Mouse (Mus musculus) stomach, postnatal 0 days (tissue): ENCODE results near the gene Slc16a9. TPM values are rescaled to one million over a fixed set of nuclear protein-coding genes. Genes with fewer than 3 reads are reported as not detected.

Experiments
- ATAC-seq: fragments of 200-750 bp; cut with Nextera tagmentation; 2 replicates; pipeline ENCODE4 v1.8.0; 2017; ENCODE audit not compliant: low FRiP score, low TSS enrichment
- DNase-seq: peaks from one replicate; pipeline ENCODE4 v3.0.0-alpha.2; 2016; ENCODE audit warnings: low spot score
- H3K27ac ChIP-seq: fragments of 300-500 bp; sonication (generic); replicated peaks from 2 replicates; pipeline ENCODE4 v1.5.1; 2014; ENCODE audit warnings: mild to moderate bottlenecking, control low read depth
- H3K27me3 ChIP-seq: fragments of 300-500 bp; sonication (generic); 2 replicates; pipeline ENCODE4 v1.6.1; 2014; ENCODE audit warnings: low read length; ENCODE audit not compliant: control insufficient read depth, insufficient read depth
- H3K36me3 ChIP-seq: fragments of 300-500 bp; sonication (generic); 2 replicates; pipeline ENCODE4 v1.6.1; 2014; ENCODE audit warnings: low read length, mixed read lengths; ENCODE audit not compliant: control insufficient read depth, insufficient read depth
- H3K4me1 ChIP-seq: fragments of 300-500 bp; sonication (generic); replicated peaks from 2 replicates; pipeline ENCODE4 v1.6.1; 2014; ENCODE audit warnings: antibody characterized with exemption; ENCODE audit not compliant: control insufficient read depth, insufficient read depth
- H3K4me2 ChIP-seq: fragments of 300-500 bp; sonication (generic); replicated peaks from 2 replicates; pipeline ENCODE4 v1.6.1; 2014; ENCODE audit warnings: low read depth, mild to moderate bottlenecking, control low read depth, moderate library complexity
- H3K4me3 ChIP-seq: fragments of 300-500 bp; sonication (generic); 2 replicates; pipeline ENCODE4 v1.5.1; 2014; ENCODE audit warnings: low read depth, low read length, control low read depth
- H3K9ac ChIP-seq: fragments of 300-500 bp; sonication (generic); 2 replicates; pipeline ENCODE4 v1.6.1; 2014; ENCODE audit warnings: mild to moderate bottlenecking, low read length, control low read depth, mixed read lengths
- H3K9me3 ChIP-seq: fragments of 300-500 bp; sonication (generic); 2 replicates; pipeline ENCODE4 v1.6.1; 2016; ENCODE audit warnings: low read length; ENCODE audit not compliant: control insufficient read depth
- CTCF ChIP-seq: IDR thresholded peaks from 2 replicates; pipeline ENCODE4 v1.5.1; 2016; ENCODE audit warnings: antibody characterized with exemption, low read depth, mild to moderate bottlenecking, moderate library complexity
- EP300 ChIP-seq: optimal IDR thresholded peaks from 2 replicates; pipeline ENCODE3; 2016; ENCODE audit warnings: antibody characterized with exemption
- WGBS: fragments of 180-500 bp; shearing (Covaris S2); extraction: QIAGEN DNeasy Blood & Tissue Kit; methylation state at CpG from one replicate; pipeline ENCODE4 v1.1.7; 2014; 5-methylcytosine and 5-hydroxymethylcytosine counted together
- polyA plus RNA-seq: library from polyadenylated mRNA; unstranded; fragments of >200 nt; fragmentation: Nextera tagmentation; extraction: Ambion mirVana; gene quantifications from 2 replicates; pipeline ENCODE4 v1.2.1, GENCODE M21; 2015

Gene Slc16a9
- polyA plus RNA-seq, 1 experiment from 2014 or later = 2.9 TPM

DNA sequence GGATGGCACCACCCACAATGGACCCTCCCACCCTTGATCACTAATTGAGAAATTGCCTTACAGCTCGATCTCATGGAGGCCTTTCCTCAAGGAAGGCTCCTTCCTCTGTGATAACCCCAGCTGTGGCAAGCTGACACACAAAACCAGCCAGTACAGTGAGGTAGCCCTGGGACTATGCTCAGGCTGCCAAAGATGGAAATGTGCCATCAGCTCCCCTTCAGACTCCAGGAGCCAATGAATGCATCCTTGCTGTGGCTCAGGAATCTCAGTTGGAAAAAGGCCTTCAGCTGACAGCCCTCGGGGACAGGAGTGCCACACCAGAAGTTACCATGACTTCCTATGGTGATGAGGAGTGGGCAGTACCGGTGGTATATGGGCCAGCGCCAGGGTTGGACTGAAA is 9.8 kb downstream of the Slc16a9 start:
- H3K9me3 ChIP-seq = no peaks in the 10 kb centered on the region
- no peak for DNase-seq
- H3K4me1 ChIP-seq = no peaks in the 10 kb centered on the region
- no peaks in the 10 kb centered on the region for H3K27me3 ChIP-seq
- no peak overlapping the region for H3K4me3 ChIP-seq
- TF ChIP-seq CTCF = no peak
- H3K36me3 ChIP-seq = no peaks in the 10 kb centered on the region
- WGBS = 78% methylated on average over 4 of the region's 4 CpGs
- H3K4me2 ChIP-seq = no peak overlapping the region
- no peak overlapping the region for H3K27ac ChIP-seq
- no peak for ATAC-seq
- no peak overlapping the region for H3K9ac ChIP-seq

- Histone ChIP-seq H3K36me3 (no peaks in the 10 kb centered on the region), H3K9ac (no peak overlapping the region), H3K9me3 (no peaks in the 10 kb centered on the region), H3K4me2 (no peak overlapping the region), H3K27me3 (no peaks in the 10 kb centered on the region), H3K27ac (no peak overlapping the region), H3K4me3 (no peak overlapping the region), H3K4me1 (no peaks in the 10 kb centered on the region)
- 87% methylated on average over 15 of the region's 15 CpGs for WGBS
- DNase-seq (no peak), ATAC-seq (no peak)
- TF ChIP-seq EP300 (no peak), CTCF (peak; percentile 18; the same call in 1 of the 2 replicates)
These were observed 10.8 kb downstream of the Slc16a9 start for GRCm38 (mm10) chr10:70255601-70256210.

- Histone ChIP-seq H3K4me2 (no peak overlapping the region), H3K4me1 (no peaks in the 10 kb centered on the region), H3K9me3 (no peaks in the 10 kb centered on the region), H3K9ac (no peak overlapping the region), H3K36me3 (no peaks in the 10 kb centered on the region), H3K4me3 (no peak overlapping the region), H3K27ac (0 out of 2 replicates have a peak overlapping the region, but pooled peaks have one; percentile 2), H3K27me3 (no peaks in the 10 kb centered on the region)
- DNase-seq = no peak
- WGBS = 48% methylated on average over 4 of the region's 4 CpGs
- peak; percentile 57; the same call in 1 of the 2 replicates for ATAC-seq
- no peak for TF ChIP-seq CTCF
- no peak for TF ChIP-seq EP300
These were observed 12.1 kb downstream of the Slc16a9 start for GRCm38 (mm10) chr10:70257029-70257428.

DNA sequence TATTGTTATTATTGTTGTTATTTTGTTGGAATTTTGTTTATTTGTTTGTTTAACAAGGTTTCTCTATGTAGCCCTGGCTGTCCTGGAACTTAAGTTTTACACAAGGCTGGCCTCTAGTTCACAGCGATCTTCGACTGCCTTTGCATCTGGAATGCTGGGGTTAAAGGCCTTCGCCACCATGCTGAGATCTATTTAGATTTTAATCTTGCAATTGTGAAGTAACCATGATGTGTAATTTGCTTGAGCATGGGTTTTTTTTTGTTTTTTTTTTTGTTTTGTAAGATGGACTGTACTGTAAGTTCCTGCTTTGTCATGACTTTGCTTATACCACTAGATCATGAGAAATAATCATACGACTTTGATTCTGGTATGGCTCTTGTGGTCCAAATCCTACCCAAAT is 16.0 kb downstream of the Slc16a9 start:
- WGBS = 80% methylated on average over 4 of the region's 4 CpGs
- Histone ChIP-seq H3K27ac (no peak overlapping the region), H3K4me3 (no peak overlapping the region), H3K9ac (no peak overlapping the region), H3K9me3 (no peaks in the 10 kb centered on the region), H3K4me1 (no peaks in the 10 kb centered on the region), H3K36me3 (no peaks in the 10 kb centered on the region), H3K4me2 (no peak overlapping the region), H3K27me3 (no peaks in the 10 kb centered on the region)
- no peak for DNase-seq
- no peak for ATAC-seq
- TF ChIP-seq EP300 (no peak), CTCF (no peak)

GRCm38 (mm10) chr10:70262051-70262450 is 17.2 kb downstream of the Slc16a9 start:
- H3K27ac ChIP-seq = no peak overlapping the region
- H3K27me3 ChIP-seq = no peaks in the 10 kb centered on the region
- TF ChIP-seq CTCF = no peak
- TF ChIP-seq EP300 = no peak
- H3K4me1 ChIP-seq = no peaks in the 10 kb centered on the region
- H3K9ac ChIP-seq = no peak overlapping the region
- no peak overlapping the region for H3K4me3 ChIP-seq
- H3K4me2 ChIP-seq = no peak overlapping the region
- 78% methylated on average over 3 of the region's 3 CpGs for WGBS
- DNase-seq (no peak), ATAC-seq (no peak)
- no peaks in the 10 kb centered on the region for H3K36me3 ChIP-seq
- H3K9me3 ChIP-seq = no peaks in the 10 kb centered on the region

DNA sequence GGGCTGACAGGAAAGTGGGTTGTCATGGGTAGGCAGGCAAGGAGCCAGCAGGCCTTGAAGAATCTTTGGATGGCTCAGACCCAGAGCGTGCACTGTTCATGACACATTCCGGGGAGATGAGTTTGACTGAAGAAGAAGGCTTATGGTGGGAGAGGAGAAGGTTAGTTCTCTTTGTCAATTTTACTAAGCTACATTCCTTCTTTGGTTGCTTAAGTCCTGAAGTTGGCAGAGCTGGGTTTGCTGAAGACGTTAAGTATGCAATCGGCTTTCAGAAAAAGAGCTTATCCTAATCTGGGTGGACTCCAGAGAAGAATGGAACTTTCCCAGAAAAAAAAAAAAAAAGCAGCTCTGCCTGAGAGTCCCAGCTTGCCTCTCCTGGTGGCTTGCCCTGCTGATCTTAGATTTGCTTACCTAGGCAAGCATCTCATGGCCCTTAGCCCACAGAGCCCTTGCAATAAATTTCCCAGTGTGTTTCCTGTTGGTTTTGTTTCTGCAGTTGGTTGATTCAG is 18.8 kb downstream of the Slc16a9 start:
- WGBS = 29% methylated on average over 4 of the region's 4 CpGs
- H3K27me3 ChIP-seq = no peaks in the 10 kb centered on the region
- H3K4me2 ChIP-seq = no peak overlapping the region
- peak overlapping the region; percentile 61 for H3K27ac ChIP-seq
- no peak overlapping the region for H3K9ac ChIP-seq
- TF ChIP-seq EP300 = no peak
- no peak for TF ChIP-seq CTCF
- DNase-seq = peak; percentile 25
- no peak overlapping the region for H3K4me3 ChIP-seq
- no peaks in the 10 kb centered on the region for H3K9me3 ChIP-seq
- peak; percentile 58 for ATAC-seq
- no peaks in the 10 kb centered on the region for H3K36me3 ChIP-seq
- no peaks in the 10 kb centered on the region for H3K4me1 ChIP-seq
